Mouse (Mus musculus): ENCODE results near the gene Kif26b.

Gene Kif26b

DNA sequence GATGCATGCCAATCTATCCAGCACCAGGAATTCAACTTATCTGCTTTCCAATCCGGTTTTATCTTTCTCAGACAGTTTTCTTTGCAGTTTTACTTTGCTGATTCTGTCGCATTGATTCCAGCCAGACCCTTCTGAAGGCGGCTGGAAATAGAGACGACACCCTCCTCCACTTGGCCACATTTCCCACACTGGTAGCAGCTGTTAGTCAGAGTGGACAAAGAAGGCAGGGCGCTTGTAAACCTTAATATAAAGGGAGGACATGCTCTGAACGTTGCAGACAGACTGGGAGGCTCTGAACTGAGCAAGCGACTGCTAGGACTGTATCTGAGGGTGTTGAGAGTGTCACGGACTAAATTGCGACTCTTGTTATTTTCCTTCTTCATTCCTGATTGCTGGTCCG is 11.3 kb downstream of the Kif26b start:
- DNase-seq (ENCODE audit: low spot score), result no peak

DNA sequence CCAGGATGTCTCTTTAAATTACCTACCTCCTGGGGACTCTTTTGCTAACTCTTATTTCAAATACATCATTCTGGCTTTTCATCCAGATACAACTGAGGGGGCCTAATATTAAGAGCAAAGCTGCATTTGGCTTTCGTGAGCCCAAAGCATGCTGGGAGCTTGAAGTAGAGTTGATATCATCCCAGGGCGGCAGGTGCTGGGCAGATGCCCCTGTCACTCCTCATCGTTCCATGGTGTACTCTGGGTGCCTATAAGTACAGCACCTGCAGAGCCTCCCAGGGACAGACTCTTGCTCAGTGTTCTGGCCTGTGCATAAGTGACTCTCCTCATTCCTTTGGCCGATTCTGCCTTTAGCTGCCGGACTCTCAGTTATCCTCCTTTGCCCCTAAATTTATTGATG is 13.5 kb downstream of the Kif26b start:
- DNase-seq (ENCODE audit: low spot score), result no peak

DNA sequence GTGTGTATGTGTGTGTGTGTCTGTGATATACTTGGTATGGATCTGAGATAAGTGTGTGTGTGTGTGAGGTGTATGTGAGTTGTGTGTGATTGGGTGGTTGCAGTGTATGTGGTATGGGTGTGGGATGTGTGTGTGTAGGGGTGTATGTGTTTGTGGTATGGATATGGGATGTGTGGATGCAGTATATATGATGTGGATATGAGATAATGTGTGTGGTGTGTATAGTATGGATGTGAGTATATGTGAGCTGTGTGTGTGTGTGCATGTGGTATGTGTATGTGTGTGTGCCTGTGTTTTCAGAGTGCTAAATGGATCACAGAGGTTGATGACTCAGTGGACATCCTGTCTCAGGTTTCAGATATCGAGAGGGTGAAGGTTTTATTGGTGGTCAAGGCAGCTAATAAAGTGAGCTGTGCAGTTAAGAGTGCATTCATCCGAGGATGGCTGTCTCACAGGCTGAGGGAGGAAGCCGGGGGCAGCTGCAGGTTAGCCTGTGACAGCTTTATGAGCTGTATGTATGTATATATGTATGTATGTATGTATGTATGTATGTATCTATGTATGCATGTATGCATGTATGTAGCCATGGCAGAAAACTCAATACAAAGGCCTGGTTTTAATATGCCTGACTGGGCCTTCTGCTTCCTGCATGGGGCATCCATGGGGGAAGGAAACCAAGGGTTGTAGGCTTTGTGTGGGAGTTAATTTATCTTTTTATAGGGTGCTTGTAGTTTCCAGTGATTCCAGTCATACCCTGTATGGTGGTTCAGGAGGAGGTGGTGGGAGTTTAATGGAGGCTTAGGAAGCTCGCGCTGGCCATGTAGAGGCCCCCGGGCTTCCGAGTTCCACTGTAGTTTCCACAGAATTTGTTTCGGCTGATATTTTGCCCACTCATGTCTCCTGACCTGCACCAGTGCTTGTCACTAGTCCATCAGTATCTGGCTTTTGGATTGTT is 14.3 kb downstream of the Kif26b start:
- no peak for DNase-seq (ENCODE audit: low spot score)

DNA sequence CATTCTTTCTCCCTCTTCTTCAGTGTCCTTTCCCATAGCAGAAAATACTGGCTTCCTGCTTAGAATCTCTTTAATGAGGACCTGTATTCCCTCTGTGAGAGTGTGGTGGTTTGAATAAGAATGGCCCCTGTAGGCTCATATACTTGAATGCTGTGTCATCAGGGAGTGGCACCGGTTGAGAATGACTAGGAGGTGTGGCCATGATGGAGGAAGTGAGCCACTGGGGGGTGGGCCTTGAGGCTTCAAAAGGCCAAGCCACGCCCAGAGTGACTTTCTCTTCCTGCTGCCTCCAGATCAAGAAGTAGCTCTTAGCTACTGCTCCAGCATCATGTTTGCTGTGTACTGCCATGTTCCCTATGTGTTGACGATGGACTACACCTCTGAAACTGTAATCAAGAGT is 15.7 kb downstream of the Kif26b start:
- DNase-seq (ENCODE audit: low spot score), result no peak

DNA sequence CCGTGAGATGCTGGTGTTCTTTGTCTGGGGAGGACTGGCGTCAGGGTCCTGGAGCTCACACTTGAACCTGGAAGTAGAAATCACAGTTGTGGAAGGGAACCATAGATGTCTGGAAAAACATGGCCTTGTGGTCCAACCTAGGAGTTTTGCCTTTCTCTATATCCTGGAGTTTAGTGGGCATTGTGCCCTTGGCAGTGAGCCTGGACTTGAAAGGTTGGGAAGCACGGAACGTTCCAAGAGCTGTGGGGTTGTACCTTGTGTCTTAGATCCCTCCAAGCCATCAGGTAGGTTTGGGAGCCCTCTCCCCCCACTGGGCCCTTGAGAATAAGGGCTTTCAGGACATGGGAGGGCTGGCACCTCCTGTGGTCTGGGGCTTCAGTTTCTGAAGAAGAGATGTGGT is 20.7 kb downstream of the Kif26b start:
- DNase-seq (ENCODE audit: low spot score), result no peak

DNA sequence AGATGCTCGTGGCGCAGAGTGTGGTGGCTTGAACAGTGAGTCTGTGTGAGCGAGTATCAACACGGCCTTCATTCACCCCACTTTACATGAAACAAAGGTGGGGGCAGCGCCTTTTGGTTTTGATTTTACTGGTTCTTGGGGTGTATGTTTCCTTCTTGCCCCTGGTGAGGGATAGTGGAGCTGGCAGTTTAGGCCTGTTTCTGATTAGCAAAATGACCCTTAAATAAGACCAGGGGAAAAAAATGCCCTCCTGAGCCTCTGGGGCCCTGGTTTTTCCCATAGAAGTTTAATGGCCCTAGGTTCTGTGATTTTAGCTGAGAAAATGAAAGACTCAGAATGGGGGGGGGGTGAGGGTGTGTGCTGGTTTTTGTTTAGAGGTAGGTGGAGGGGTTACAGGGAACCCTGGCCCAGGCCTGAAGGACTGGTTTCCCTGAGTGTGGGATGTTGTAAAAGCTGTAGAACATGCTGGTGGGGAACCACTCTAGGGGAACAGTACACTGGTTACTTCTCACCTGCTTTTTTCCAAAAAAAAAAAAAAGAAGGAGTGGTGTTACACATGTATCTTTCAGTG is 21.6 kb downstream of the Kif26b start:
- DNase-seq (ENCODE audit: low spot score), result no peak

DNA sequence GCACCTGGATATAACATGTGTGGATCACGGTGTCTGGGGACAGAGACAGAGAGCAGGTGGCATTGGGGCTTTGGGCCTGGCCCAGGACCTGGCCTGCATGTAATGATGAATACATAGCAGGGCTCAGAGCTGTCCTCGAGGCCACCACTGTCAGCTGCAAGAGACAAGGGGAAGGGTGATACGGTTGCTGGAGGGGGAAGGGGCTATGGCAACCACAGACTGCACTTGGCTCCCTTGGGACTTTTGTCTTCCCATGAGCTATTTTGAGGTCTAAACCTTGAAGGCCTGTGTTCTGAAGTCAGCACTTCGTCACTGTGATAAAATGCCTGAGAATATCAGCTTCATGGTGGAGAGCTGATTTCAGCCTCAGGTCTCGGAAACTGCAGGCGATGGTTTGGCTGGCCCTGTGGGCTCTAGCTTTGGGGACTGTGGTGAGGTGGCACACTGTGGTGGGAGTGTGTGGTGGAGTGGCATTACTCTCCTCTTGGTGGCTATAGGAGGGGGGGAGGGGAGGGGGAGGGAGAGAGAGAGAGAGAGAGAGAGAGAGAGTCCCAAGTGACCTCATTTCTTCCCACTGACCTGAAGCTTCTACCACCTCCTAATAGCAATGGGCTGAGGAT is 23.5 kb downstream of the Kif26b start:
- DNase-seq (ENCODE audit: low spot score), result no peak

DNA sequence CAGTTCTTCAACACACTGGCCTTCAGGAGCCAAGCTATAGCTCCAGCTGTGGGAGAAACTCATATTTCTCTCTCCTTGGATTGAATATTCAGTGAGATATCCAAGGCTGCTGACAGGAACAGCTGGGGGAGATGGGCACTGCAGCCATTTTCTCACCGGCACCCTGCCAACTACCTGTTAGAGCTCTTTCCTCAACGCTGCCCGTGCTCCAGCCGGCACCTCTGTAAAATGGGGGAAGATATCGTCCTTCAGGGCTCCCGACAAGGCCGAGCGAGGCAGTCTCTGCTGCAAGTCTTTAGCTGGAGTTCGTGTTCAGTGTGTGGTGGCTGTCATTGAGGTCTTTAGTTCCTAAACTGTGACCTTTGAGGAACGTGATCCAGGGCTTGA is 24.0 kb downstream of the Kif26b start:
- no peak for DNase-seq (ENCODE audit: low spot score)

DNA sequence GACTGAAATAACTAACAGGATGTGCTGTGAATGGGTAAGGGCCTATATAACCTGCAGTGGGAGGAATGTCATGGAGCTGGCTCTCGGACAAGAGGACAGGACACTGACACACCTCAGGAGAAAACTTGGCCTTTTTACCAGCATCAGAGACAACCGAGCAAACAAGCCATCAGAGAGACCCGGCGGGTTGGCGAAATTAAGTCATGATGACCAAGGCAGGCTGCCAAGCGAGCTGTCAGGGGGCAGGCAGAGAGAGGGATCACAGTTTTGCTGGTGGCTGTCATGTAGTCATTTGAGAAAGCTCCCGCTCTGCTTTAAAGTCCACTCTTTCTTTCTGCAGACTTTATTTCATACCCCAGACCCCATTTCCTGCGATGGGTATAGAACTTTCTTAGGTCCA is 27.3 kb downstream of the Kif26b start:
- DNase-seq (ENCODE audit: low spot score), result no peak

DNA sequence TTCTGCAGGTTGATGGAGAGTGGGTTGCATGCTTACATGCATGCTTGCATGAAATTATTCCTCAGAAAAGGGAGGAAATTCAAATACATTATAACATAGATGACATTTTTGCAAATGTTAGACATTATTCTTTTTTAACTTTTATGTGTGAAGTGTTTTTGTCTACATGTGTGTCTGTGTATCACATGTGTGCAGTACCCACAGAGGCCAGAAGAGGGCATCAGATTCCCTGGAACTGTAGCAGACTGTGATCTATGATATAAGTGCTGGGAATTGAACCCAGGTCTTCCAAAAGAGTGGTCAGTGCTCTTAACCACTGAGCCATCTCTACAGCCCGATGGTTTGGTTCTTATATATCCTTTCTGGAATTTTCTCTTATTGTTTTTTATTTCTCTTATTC is 31.1 kb downstream of the Kif26b start:
- DNase-seq (ENCODE audit: low spot score), result no peak

DNA sequence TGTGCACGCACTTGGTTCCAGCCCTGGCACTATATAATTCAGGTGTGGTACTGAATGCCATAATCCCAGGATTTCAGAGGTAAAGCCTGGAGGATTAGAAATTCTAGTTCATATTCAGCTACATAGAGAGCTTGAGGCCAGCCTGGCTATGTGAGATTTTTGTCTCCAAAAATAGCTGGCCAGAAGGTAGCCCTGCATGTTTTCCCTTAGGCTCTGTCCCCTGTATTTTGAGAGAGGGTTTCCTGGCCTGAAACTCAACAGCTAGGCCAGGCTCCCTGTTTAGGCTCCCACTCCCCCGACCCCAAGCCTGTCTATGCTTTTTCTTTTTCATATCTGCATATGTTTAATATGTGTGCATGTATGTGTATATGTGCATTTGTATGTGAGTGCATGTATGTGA is 34.9 kb downstream of the Kif26b start:
- no peak for DNase-seq (ENCODE audit: low spot score)

DNA sequence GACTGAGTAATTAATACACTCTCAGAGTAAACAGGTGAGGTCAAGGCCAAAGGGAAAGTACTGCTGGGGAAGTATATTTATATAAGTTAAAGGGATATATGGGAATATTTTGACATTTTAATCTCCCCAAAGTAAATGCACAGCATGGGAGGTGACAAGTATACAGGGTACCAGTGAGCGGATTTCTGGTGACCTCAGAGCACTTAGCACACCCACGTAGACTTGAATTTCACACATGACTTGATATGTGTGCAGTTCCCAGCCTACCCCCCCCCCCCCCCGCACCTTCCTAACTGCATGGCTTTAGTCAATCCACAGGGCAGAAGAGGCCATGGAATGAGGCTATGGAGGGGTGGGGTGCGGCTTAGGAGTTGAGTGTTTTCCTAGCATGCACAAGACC is 35.9 kb downstream of the Kif26b start:
- DNase-seq (ENCODE audit: low spot score), result no peak

DNA sequence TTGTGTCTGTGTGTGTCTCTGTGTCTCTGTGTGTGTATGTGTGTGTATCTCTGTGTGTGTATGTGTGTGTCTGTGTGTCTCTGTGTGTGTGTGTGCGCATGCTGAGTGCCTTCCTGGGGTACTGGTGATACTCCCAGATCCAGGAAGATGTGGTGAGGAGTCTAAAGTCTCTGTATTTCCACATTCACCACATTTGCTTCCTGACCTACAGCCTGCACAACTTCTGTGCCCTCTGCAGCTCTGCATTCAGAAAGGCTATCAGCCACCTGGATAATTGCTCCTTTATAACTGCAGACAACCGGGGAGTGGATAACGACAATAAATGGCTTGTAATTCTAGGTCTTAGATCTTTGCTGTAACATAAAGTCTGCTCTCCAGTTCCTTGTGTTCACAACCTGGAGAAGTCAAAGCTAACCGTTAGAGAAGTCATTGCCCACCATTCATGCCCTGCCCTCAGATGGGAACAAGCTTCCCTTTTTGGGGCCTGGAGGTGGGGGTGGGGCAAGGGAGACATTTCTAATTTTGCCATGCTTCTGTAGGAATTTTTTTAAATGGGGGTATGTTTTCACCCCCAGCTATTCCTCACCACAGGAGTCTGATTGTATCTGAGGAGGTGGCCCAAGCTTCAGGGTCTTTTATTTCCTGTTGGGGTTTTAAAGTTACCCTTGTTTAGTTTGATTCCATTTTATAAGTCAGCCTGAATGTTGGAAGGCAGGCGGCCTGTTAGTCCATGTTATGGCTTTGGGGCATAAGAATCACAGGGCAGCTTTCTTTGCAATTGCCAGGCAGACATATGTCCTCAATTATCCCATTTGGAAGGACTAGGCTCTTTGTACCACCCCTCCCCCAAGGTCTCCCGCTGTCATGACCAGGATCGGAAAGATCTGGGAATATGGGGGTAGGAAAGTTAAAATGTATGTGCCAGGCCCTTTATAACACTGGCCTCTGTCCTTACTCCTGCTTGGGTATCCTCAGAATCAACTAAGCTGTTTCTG is 39.9 kb downstream of the Kif26b start:
- no peak for DNase-seq (ENCODE audit: low spot score)

DNA sequence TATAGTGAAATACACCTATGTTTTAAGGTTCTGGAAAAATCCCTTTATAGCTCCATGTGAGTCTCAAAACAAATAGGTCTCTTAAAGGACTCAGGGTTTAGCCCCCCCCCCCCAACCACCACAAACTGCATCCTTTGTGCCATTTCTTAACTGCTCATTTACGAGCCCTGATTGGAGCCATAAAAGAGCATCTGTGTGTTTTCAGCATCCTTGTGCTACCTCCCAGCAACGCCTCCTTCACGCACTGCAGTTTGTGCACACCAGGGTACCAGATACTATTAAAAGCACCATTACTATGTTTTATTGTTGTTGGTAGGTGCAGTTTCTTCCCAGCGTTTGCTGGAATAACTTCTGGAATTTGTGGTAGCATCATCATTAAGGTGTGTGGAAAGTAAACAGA is 42.1 kb downstream of the Kif26b start:
- no peak for DNase-seq (ENCODE audit: low spot score)

DNA sequence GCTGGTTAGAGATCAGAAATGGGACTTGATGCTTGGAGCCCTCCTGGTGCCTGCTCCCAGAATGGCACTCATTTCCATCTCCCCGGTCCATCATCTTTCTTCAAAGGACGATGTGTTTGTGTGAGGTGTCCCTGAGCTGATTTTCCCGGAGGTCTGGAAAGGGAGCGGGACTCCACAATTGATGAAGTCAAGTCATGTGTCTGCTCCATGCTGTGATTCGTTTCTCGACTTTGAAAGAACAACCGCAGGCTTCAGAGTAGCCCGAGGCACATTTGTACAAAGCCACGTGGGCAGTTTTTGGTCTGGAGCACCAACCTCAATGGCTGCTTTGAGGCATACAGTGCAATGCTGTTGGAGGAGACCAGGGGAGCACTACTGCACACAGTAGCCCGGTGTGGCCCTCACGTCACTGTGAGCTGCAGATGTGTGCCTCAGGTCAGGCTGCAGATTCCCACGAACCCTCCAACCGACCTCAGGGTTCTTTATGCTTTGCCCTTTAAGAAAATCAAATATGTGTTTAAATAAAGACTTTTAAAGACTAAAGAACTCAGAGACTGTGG is 43.0 kb downstream of the Kif26b start:
- DNase-seq (ENCODE audit: low spot score), result no peak

DNA sequence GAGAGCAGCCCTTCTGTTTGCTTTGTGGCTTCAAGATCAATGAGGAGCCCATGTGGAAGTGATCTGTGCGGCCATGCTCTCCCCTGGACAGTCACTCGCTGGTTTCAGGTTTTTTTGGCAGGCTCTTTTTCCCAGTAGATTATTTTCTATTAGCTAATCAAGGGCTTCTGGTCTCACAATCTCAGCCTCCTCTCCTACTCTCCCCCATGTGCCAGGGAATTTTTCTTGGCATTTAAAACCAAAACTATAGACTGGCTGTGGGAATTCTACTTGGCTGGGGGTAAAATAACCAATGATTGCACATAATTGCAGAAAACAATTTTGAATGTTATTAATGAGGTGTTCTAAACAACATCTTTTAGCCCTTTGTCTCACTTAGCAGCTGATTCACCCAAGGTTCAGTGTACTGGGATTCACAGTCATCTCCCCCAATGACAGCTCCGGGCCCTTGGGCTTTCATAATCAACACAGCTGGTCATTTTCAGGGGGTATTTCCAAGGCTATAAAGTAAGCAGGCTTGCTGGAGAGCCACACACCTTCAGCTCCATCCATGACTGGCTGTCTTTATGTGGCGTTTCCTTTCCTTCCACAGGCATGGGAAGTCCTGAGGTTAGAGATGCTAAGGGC is 44.6 kb downstream of the Kif26b start:
- DNase-seq (ENCODE audit: low spot score), result no peak

DNA sequence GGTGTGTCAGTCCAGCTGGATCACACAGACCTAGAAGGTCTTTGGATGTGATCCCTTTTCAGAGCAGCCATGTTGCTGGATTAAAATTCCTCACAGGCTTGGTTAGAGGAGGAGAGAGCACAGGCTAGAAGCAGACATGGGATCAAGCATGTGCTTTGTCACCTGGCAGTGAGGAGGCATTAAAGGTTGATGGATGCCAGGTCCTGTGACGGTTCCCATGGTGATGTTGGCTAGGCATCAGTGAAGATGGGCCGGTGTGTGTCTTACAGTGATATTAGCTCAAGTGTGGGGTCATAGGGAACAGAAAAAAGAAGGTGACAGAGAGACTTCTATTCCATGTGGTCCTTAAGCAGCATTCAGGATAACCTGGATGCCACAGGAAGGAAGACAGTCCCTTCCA is 46.8 kb downstream of the Kif26b start:
- no peak for DNase-seq (ENCODE audit: low spot score)

DNA sequence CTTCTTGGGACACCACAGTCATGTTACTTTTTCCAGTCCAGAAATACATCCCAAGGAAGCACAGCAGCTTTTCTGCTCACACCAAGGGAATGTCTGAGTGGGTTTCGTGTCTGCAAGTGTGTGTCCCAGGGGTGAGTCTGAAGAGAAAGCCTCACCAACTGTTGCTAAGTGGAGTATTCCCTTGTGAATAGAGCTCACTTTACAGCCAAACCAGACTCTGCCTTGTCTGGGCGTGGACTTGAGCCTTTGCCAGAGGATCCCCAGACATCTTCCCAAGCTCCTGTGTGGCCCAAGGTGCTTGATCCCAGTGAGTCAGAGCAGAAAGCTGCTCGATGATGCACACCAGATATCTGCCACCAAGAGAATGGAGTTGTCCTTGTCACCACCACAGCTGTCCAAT is 48.0 kb downstream of the Kif26b start:
- DNase-seq (ENCODE audit: low spot score), result no peak

DNA sequence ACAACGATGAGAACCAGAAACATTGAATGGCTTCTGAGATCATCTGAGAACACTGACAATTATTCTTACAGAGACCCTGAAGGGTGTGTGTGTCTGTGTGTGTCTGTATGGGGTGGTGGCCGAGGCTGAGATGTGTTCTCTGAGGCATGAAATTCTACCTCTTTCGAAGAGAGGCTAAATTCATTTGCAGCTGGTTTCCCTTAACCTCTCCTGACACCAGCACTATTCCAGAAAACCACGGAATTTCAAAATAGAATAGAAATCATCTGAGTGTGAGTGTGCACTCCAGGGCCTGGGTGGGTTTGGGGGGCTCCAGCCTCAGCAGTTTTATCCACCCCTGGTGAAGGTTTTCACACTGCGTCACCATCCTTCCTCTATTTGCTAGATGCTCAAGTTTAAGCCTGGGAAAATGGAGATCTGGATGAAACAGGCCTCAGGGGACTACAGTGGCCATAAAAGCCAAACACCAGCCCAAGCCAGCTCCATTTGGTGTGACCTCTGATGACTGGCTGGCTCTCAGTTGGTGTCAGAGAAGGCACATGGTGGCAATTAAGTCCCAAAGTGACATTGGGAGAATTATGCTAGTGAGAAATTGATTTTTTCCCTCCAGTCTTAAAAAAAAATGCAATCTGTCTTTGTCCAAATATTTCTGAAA is 56.6 kb downstream of the Kif26b start:
- DNase-seq (ENCODE audit: low spot score), result no peak

DNA sequence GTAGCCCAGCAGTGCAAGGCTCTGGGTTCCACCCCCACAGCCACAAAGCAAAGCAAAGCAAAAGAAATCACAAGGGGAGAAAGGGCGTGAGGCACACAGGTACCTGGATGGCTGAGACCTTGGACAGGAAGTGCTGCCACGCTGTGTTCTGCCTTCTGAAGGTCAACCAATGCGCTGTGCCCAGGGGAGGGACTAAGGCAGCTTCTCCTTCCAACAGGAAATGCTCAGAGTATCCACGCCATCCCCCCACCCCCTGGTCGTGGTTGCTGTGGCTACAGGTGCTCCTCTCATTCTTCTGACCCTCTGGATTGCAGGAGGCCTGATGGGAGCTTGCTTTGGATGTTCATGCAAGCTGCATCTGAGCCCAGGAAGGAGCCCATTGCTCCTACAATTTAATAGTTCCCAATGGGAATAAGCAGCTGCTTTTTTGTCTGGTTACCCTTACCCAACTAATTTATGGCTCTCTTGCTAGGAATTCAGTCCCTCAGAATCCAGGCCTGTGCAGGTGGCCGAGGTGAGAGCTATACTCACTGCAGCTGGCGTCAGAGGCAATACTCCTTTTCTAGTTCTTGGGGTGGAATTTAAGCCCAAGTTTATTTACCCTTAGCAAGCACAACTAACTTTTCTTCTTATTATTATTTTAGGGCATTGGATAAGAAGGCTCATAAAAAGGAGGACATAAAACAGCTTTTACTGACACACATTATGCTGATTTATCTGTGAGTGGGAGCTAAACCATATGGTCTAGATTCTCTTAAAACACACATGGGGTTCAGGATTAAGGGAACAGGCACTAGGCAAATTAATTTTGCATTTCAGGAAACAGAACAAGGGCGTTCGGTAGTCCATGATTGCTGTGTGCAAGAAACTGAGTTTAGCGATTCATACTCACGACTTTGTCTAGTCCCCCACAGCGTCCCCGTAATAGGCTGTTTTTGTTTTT is 61.6 kb downstream of the Kif26b start:
- DNase-seq (ENCODE audit: low spot score), result no peak
